Mouse (Mus musculus): ENCODE data around the gene Casp7. TPM values are rescaled to one million over a fixed set of nuclear protein-coding genes. Genes with fewer than 3 reads are reported as not detected.

Gene Casp7
- total RNA-seq, 2 experiments from 2014 or later = 5.1 to 6.3 TPM

DNA sequence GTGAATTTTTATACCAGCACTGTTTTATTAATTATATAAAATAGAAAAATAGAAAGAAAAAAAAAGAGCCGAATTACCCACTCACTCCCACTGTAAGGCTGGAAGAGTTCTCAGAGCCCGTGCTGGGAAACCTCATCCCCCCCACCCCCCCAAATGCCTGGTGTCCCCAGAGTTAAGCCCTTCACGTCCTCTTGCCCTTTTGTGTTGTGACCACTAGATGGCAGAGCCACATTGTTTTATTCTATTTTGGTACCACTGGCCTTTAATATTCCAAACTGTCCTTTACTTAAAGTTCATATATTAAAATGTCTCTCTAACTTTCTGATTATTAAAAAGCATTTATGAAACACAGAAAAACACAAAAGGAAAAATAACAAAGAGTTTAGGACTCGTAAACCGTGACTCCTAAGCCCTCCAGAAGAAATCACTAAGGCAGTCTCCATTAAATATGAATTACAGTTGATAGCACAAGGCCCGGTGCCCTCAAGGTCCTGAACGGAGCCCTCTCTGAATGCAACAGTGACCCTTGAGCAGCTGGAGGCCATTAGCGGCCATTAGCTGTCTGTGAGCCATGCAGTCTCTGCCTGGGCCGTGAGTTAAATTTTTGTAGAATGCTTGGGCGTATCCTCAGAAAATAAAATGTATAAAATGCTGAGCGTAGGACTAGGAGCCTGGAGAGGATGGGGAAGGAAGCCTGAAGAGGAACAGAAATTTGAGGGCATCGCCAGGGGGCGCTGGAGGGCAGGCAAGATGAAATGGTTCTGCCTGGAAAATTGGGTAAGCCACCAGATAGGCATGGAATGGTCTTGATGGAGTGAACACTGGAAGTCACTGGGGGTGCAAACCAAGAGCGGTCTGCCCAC, 25.8 kb downstream of the Casp7 start:
- DNase-seq (ENCODE audit: low spot score in 2 of 2) = peak; percentile 85 to 90

DNA sequence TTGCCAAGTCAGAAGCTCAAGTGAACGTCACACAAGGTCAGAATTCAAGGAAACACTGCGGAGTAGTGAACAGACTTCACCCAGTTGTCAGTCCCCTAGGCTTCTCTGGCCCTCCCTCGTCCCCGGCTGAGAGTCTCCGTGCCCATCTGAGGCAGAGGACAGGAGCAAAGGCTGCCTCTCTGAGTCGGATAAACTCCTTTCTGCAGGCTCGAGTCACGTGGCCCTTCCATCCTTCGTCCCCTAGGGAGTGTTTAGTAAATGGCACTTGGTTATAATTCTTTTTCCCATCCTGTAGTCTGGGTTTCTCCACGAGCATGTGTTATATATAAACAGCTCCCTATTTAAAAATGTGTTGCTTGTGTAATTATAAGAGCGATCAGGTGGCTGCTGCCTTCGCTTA, 26.4 kb downstream of the Casp7 start:
- no peak for DNase-seq (ENCODE audit: low spot score in 2 of 2)

DNA sequence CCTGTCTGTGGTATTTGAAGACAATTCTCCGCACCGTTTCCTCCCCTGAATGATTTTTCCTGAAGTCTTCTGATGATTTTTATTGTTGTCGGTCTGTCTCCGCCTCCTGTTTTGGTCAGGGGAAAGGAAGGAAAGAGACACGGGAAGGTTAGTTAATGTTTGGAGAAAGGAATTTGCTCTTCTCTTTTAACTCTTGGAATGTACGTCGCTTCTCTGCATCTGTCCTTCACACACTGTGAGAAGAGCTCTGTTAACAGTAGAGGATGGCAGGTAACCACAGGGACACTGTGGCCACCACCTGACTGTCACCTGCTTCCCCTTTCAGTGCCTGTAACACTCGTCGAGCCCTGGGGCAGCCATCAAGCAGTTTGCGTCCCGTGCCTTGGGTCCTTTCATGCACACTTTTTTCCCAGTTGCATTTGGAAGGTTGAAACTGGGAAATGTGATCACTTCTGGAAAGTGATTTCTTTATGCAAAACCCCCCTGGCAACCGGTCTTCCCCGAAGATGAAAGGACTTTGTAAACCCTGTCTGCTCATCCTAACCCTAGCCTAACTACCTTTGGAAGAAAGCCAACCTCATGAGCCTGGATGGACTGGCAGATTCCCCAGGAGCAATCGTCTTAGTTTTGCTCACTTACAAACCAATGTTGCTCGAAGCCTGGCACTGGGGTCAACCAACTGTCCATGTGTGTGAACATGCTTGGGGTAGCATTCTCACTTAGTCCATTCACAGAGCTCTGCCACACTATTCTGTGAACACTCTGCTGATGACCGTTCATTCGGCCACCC, 27.9 kb downstream of the Casp7 start:
- no peak for DNase-seq (ENCODE audit: low spot score in 2 of 2)

DNA sequence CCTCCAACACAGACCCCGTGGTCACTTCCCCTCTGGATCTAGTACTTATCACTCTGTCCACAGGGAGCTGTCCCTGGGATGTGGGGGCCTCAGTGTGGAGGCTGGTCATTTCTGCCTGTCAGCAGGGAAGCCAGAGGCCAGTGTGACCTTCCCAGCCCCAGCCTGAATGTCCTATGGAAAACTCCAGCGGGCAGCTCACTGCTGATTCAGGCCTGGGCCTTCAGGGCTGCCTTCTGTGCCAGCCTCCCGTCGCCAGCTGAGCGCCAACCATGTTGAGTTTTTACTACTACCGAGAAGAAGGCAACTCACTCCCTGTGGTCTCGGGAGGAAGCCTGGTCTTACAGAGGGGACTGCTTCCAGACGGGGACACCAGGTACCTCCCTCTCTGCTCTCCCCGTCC, 28.6 kb downstream of the Casp7 start:
- no peak for DNase-seq (ENCODE audit: low spot score in 2 of 2)

DNA sequence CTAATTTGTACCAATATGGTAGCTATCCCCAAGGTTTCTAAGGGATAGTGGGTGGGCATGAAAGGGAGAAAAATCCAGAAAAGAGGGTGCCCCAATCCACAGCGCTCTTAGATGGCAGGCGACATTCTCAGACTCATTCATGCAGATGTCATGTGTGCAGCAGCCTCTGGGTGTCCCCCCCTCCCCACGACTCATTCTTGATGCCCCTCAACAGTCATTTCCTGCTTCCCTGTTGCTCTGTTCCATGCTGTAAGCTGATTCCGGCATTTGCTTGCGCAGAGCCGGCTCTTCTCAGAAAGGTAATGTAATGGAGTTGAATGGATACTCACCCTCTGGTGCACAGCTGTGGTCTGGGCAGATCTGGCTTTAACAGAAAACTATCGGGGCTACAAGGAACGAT, 33.4 kb downstream of the Casp7 start:
- DNase-seq (ENCODE audit: low spot score in 2 of 2) = no peak

DNA sequence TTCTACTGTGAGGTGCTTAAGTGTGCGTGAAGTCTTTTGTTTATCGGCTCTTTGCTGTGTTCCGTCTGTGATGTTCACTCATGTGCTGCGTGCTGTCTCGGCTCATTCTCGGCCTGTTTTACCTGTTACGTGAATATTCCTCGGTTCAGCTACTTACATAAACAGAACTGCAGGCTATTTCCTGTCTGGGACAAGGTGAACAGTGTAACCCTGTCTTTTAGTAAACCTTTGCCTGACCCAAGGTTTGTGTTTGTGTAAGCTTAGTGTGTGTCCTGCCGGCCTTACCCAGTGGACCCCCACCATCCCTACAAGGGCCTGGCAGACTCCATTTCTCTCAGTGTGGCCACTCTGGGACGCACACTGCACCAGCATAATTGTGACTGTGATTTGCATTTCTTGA, 35.8 kb downstream of the Casp7 start:
- DNase-seq (ENCODE audit: low spot score in 2 of 2) = no peak

DNA sequence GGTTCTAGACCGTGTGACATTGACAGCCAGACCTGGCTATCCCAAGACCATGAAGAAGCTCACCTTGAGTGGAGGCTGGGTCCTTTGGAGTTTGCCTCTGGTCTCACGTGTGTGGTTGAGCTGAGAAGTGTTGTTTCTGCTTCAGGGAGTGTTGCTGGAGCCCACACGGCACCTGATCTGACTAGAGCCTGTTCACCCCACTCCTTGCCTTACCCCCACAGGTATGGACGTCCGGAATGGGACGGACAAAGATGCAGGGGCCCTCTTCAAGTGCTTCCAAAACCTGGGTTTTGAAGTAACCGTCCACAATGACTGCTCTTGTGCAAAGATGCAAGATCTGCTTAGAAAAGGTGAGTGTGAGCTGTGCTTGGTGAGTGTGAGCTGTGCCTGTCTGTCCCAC, 36.7 kb downstream of the Casp7 start:
- no peak for DNase-seq (ENCODE audit: low spot score in 2 of 2)

DNA sequence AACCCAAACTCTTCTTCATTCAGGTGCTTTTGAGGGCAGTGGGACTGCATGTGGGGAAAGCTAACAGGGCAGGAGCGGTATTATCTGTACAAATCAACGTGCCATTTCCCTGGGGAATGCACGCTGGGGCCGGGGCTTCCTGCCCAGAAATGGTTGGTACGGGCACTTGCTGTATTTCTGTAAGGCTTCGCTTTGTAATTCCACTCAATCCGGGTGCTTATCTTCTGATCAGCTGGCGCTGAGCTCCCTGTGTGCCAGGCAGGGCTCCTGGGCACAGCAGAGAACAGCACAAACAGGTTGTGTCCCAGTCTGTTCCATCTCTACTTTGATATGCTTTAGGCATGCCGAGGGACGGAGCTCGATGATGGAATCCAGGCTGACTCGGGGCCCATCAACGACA, 39.5 kb downstream of the Casp7 start:
- peak; percentile 45 to 65 for DNase-seq (ENCODE audit: low spot score in 2 of 2)

DNA sequence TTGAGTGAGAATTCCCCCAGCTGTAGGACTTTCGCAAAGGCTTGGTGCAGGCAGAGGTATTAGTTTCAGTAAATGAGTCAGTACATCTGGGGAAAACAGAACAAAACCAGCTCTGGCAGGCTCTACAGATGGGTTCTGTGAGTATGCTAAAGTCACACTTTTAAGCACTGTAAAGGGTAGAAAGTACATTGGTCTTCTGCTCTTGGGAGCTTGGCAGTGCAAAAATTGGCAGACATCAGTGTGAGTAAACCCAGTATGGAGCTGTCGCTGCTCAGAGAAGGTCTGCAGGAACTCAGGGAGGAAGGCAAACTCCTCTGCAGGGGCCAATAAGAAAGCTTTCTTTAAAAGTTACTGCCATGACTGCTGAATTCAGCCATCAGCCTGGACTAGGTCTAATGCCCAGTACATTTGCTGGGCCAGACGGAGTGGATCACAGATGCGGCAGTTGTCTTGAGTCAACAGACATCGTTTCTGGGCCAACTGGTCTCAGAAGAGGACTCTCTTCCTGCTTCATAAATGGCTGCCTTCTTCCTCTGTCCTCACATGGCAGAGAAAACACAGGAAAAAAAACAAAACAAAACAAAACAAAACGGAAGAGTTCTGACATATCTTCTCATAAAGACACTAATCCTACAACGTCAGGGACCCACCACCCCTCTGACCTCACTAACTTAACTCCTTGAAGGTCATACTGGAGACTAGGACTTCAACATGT, 41.6 kb downstream of the Casp7 start:
- DNase-seq (ENCODE audit: low spot score in 2 of 2) = no peak

DNA sequence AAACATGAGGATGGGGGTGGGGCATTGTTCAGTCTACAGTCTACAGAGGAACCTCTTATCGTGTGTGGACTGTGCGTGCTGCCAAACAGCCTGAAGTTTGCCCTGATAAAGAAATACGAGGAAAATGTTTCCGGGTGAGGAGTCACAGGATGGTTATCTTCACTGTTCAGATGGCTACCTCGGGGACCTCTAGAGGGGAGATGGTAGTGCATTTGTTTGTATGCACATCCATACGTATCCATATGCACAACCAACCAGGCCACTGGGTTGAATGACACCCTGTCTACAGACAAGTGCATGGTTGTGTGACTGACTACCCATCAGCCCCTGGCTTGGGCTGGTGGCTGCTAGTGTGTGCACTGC, 42.1 kb downstream of the Casp7 start:
- no peak for DNase-seq (ENCODE audit: low spot score in 2 of 2)

DNA sequence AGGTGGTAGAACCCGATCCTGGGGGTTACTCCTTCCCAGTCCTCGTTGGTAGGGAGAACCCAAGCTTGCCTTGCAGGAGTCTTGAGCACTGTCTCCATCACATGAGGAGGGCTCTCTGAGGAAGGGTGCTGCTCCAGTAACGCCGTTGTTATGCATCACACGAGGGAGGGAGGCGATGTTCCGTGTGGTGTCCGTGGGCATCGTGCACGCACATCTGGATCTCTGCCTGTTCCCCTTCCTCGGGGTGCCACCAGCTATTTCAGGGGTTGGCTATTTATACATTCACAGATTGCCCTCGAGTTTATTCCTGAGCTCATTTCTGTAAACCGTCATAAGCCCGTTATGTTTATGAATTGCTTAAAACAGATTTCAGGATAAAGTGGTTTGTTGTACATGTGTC, 46.5 kb downstream of the Casp7 start:
- no peak for DNase-seq (ENCODE audit: low spot score in 2 of 2)

DNA sequence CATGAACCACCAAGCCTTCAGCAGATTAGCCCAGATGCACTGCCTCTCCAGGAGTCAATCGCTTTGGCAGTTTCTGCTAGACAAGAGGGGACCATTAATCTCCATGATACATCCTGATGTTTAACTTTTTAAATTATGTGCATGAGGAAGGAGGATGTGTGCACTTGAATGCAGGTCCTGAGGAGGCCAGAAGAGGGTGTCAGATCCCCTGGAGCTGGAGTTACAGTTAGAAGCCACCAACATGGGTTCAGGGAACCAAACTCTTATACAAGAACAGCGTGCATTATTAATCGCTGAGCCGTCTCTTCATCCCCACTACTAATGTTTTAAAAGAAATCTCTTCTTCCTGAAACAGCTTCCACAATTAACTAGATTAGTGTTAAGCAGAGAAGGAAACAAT, 51.9 kb downstream of the Casp7 start:
- DNase-seq (ENCODE audit: low spot score in 2 of 2) = no peak

DNA sequence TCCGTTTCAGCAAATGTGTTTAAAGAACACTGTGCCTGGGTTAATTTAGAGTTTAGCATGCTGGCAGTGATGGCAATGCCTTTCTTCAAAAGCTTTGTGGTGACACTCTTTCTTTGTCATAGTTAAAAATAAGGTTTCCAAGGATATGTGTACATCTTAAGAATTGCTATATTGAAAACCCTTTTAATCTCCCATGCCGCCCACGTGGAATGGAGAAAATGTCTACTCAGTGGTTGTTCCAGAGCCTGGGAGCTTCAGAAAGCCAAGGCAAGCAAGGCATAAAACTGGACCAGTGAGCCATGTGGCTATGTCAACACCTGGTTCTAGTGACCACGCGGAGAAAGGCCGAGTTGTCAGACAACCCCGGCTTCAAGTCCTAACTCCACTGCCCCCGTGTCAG, 52.6 kb downstream of the Casp7 start:
- no peak for DNase-seq (ENCODE audit: low spot score in 2 of 2)

DNA sequence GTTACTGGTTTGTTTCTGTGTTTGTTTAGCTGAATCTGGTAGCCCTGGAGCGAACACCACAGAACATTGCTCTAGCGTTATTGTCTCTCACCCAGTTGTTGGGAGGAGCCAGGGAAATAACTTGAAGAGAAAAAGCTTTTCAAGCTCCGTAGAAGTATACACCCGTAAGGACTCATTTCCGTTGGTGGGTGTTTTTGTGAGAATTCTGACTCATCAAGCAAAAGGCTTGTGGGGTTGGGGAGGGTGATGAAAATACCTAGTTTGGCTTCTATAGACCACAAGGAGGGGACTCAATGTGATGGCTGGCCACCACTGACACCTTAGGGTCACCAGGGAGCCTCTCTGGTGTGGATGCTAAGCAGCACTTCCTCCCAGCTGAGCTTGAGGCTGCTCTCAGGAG, 54.0 kb downstream of the Casp7 start:
- no peak for DNase-seq (ENCODE audit: low spot score in 2 of 2)

DNA sequence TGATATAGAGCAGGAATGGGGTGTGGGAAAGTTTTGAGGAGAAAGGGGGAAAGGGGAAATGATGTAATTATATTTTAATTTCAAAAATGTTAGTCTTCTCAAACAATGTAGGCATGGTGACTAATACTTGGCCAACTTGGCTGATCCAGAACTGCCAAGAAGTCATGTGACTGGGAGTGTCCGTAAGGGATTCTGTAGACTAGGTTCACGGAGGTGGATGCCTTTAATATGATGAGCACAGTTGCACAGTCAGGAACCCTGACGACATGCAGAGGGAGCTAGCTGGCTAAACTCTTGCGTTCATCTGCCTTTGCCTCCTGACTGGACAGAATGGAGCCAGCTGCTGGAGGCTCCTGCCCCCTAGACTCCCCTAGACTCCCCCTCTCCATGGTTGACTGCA, 54.9 kb downstream of the Casp7 start:
- DNase-seq (ENCODE audit: low spot score in 2 of 2) = no peak

DNA sequence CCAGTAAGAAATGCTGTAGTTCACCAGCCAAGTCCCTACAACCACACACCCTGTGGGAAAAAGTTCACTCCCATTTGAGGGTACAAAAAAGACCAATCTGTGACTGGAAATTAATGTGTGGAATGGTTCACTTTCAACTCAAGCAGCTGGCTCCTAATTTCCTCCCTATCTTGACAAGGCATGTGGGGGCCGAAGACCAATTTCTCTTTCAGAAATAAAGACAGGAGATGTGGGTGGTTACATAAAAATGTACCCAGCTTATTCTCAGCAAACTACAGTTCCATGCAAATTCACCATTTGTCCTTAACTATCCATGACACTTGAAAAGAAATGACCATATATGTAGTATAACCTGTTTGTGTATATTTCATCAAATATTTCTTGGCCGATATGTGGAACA, 55.5 kb downstream of the Casp7 start:
- no peak for DNase-seq (ENCODE audit: low spot score in 2 of 2)

DNA sequence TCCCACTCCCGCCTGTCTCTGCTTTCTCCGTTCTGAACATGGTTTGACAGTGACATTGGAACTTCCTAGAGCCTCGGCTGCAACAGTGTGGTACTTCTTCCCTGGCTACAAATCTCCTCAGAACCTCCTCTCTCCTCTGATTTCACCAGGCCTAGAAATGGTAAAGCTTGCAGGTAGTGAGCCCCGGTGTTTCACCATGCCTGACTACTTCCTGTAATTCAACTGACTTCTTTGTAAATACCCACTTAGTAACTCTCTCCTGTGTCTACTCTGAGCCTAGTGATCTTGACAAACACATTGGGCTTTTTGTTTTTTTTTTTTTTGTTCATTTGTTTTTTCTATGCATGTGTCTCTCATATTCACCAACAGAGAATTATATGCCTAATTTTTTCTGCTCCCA, 57.9 kb downstream of the Casp7 start:
- no peak for DNase-seq (ENCODE audit: low spot score in 2 of 2)

DNA sequence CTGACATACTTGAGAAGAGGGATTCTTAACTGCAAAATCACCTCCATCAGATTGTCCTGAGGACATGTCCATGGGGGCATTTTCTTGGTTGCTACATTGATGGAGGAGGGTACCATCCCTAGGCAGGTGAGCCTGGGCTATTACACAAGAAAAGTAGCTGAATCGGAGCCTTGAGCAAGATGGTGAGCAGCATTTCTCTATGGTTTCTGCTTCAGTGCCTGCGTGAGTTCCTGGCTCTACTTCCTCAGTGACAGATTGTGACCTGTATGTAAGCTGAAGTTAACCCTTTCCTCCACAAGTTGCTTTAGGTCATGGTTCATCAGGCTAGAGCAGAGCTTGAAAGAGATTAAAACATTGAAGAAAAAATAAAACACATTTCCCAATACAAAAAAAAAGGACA, 58.4 kb downstream of the Casp7 start:
- DNase-seq (ENCODE audit: low spot score in 2 of 2) = no peak

DNA sequence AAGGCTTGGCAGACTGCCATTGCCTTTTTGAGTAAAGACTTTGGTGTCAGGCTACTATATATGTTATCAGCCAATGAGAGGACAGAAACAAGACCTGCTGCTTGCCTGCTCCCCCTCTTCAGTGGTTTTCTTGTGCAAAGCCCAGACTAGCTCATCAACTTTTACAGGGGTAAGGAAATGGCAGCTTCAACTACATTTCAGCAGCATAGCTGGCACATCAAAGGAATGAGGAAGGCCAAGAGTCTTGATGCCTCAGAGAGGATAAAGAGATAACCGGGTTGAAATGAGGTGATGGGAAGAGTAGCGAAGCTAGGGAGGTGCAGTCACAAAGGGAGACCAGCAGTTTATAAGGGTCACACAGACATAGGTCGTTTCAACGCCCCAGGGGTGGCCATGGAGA, 60.6 kb downstream of the Casp7 start:
- DNase-seq (ENCODE audit: low spot score in 2 of 2) = no peak

DNA sequence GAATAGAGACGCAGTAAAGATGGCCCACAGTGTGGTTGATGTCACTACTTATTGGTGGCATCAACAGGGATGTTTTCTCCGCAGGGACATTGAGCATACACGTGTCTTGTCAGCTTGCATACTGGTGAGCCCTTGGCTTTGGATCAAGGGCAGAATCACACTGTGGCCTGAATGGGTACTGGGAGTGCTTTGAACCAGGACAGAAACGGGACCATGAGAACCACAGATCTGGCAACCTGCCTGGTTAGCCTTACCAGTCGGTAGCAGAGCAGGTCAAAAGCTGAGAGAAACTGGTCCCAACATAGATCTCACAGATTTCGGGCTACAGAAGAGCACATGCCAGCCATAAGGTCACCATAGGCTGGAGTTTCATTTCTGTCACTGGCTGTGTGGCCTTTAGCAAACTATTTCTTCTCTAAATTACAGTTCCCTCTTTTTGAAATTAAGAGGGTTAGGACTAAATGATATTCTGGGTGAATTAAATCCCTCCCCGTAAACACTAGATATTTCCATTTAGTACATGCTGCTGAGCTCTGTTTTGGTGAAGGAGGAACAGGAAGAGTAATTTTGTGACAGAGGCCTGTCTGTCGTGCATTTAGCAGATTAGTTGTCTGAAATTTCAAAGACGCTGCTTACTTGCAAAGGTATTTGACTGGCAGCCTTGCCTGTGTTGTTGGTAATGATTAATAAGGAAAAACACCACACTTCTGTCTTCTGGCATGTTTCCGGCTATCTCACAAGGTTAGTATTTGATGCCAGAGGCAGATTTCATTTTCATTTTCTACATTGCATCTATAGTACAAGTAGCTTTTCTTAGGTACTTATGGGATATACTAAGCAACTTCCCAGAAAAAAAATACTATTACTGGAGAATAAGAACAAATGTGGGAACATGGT, 62.5 kb downstream of the Casp7 start:
- no peak for DNase-seq (ENCODE audit: low spot score in 2 of 2)

DNA sequence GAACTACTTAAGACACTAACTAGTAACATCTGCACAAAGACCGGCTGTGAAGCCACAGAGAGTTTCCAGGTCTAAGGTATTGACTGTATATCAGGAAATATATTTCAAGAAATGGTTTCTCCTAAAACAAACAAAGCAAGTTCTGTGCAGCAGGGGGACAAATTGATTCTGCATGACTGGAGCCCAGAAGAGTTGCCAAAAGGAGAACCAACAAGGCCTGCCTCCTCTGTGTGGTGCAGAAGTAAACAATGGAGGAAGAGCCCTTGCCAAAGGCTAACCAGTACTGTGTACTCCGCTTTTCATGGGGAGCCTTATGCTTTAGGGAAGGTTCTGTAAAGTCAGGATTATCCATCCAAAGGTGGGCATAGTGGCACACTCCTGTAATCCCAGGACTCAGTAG, 63.3 kb downstream of the Casp7 start:
- DNase-seq (ENCODE audit: low spot score in 2 of 2) = no peak
